ENCODE assay signal across 20 mouse cellular contexts in the genomic region with DNA sequence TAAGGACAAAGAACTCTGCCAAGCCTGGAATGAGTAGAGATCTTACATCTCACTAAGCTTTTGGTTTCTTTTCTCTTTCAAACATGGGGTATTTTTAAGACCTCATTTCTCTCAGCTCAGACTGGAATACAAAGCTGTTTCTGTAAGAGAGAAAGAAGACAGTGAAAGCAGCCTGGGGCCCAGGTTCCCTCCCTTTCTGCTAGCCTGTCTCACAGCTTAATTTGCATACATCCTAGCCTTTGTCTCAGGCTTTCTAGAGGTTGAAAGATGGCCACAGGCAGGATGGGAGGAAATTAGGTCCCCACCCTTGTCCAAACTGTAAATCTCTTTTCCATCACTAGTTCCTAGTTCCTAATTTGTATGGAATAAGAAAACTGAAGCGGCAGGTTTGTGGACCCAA.
DNase-seq lines count a peak whose midpoint lies in the region; ATAC-seq lines count a peak whose summit lies in the region.
"Had no signal": no experiment of that assay in that cellular context is flagged by ENCODE, and none has a peak within 500 bp of the region (broad histone marks: within the 10 kb centered on the region; RNA-seq: fewer than 3 reads in every experiment).

No protein-coding gene starts in this region.

- H3K4me2 ChIP-seq in midbrain, embryonic 14.5 days (ENCODE audit: low read length), result no peak overlapping the region
- no peak overlapping the region for H3K4me2 ChIP-seq in midbrain, embryonic 13.5 days (replicated peaks)
- H3K4me2 ChIP-seq: embryonic facial prominence, embryonic 15.5 days; heart, embryonic 12.5 days; limb, embryonic 15.5 days had no signal

- no peak overlapping the region for H3K4me3 ChIP-seq in midbrain, embryonic 14.5 days (replicated peaks; ENCODE audit: low read depth, low read length)
- H3K4me3 ChIP-seq in midbrain, embryonic 13.5 days (replicated peaks), result no peak overlapping the region
- H3K4me3 ChIP-seq: embryonic facial prominence, embryonic 15.5 days; heart, embryonic 12.5 days; layer of hippocampus, adult 2 months; limb, embryonic 15.5 days had no signal

- H3K9ac ChIP-seq in midbrain, embryonic 14.5 days (replicated peaks; ENCODE audit: low read length), result no peak overlapping the region
- H3K9ac ChIP-seq in midbrain, embryonic 13.5 days (replicated peaks), result no peak overlapping the region
- H3K9ac ChIP-seq: embryonic facial prominence, embryonic 15.5 days; heart, embryonic 12.5 days; limb, embryonic 15.5 days; liver, postnatal 0 days had no signal

- intact Hi-C loops in heart, postnatal 36 days (cut with DNase I), result no loop called here

- WGBS in midbrain, embryonic 14.5 days, result 62% methylated on average over 1 of the region's 1 CpGs
- 67% methylated on average over 1 of the region's 1 CpGs for WGBS in midbrain, embryonic 13.5 days

- H3K9me3 ChIP-seq in midbrain, embryonic 14.5 days (ENCODE audit: control insufficient read depth, low read length), result no peaks in the 10 kb centered on the region
- no peaks in the 10 kb centered on the region for H3K9me3 ChIP-seq in midbrain, embryonic 13.5 days
- H3K9me3 ChIP-seq: embryonic facial prominence, embryonic 15.5 days; heart, embryonic 12.5 days; limb, embryonic 15.5 days had no signal

- H3K27ac ChIP-seq in midbrain, embryonic 14.5 days (replicated peaks; ENCODE audit: low read depth, low read length), result 0 out of 2 replicates have a peak overlapping the region, but pooled peaks have one; percentile 26
- H3K27ac ChIP-seq in midbrain, embryonic 13.5 days, result no peak overlapping the region
- H3K27ac ChIP-seq: embryonic facial prominence, embryonic 15.5 days; kidney, postnatal 0 days; layer of hippocampus, adult 2 months; limb, embryonic 15.5 days; macrophage had no signal

- DNase-seq in frontal cortex, postnatal 25 days (ENCODE audit: low spot score in 2 of 2), result no peak
- peak; percentile 43 for DNase-seq in midbrain, embryonic 14.5 days
- DNase-seq in R1 (ENCODE audit: low read depth, low spot score), result peak; percentile 79
- peak; percentile 54 for DNase-seq in mesoderm, embryonic 11.5 days (ENCODE audit: low read depth, low spot score)
- no peak for DNase-seq in heart, postnatal 36 days
- DNase-seq in spleen, adult 18-20 months, result no peak
- DNase-seq: adrenal gland, postnatal 36 days; cerebellum, postnatal 36 days; gastrocnemius, postnatal 25 days; liver, postnatal 0 days had no signal

- 0 out of 2 replicates have a peak, but pooled peaks cover 5% of the 10 kb centered on the region for H3K4me1 ChIP-seq in midbrain, embryonic 14.5 days (ENCODE audit: control insufficient read depth, insufficient read depth, low read length)
- H3K4me1 ChIP-seq in midbrain, embryonic 13.5 days (replicated peaks), result peaks cover 13% of the 10 kb centered on the region; the same call in 1 of the 2 replicates

- H3K27me3 ChIP-seq in midbrain, embryonic 14.5 days (ENCODE audit: control insufficient read depth, insufficient read depth, low read length), result no peaks in the 10 kb centered on the region
- H3K27me3 ChIP-seq in midbrain, embryonic 13.5 days, result no peaks in the 10 kb centered on the region
- H3K27me3 ChIP-seq: embryonic facial prominence, embryonic 15.5 days; heart, embryonic 12.5 days; limb, embryonic 15.5 days had no signal

- ATAC-seq in frontal cortex, adult (ENCODE audit: low TSS enrichment), result peak; percentile 60; the same call in 1 of the 2 replicates
- ATAC-seq in midbrain, embryonic 14.5 days (ENCODE audit: low FRiP score, low TSS enrichment), result no peak
- no peak for ATAC-seq in midbrain, embryonic 13.5 days
- ATAC-seq: activated CD4-positive, CD25-positive, alpha-beta regulatory T cell, adult 4 months; intestine, postnatal 0 days; liver, postnatal 0 days had no signal

- no peaks in the 10 kb centered on the region for H3K36me3 ChIP-seq in midbrain, embryonic 14.5 days (ENCODE audit: control insufficient read depth, insufficient read depth, low read length)
- H3K36me3 ChIP-seq in midbrain, embryonic 13.5 days, result no peaks in the 10 kb centered on the region
- H3K36me3 ChIP-seq: embryonic facial prominence, embryonic 15.5 days; heart, embryonic 12.5 days; limb, embryonic 15.5 days had no signal

Comparison
In these comparisons a context has a peak if more than half of its experiments do, and no peak if none do; other contexts are left out.
1. DNase-seq: peak in midbrain, embryonic 14.5 days (single experiment), R1 (single experiment) and mesoderm, embryonic 11.5 days (single experiment); none in frontal cortex, postnatal 25 days (0 of 2), heart, postnatal 36 days (0 of 2) and spleen, adult 18-20 months (0 of 2).